Mouse (Mus musculus) hindbrain, embryonic 12.5 days (tissue): ENCODE data around the gene Olfr1045. TPM values are rescaled to one million over a fixed set of nuclear protein-coding genes. Genes with fewer than 3 reads are reported as not detected.
"Not testable (repeated sequence)": the region's sequence is repeated elsewhere in the genome, so short reads cannot be mapped to it uniquely, and the experiment has no call there.

ENCODE experiments used
- ATAC-seq: fragments of 200-750 bp; cut with Nextera tagmentation; 2 replicates; pipeline ENCODE4 v1.8.0; 2017; ENCODE audit warnings: moderate TSS enrichment; ENCODE audit not compliant: low FRiP score
- H3K27ac ChIP-seq: fragments of 300-500 bp; sonication (generic); 2 replicates; pipeline ENCODE4 v1.5.1; 2016; ENCODE audit warnings: mild to moderate bottlenecking
- H3K27me3 ChIP-seq: fragments of 300-500 bp; sonication (generic); 2 replicates; pipeline ENCODE4 v1.6.1; 2016; ENCODE audit warnings: mild to moderate bottlenecking
- H3K36me3 ChIP-seq: fragments of 300-500 bp; sonication (generic); 2 replicates; pipeline ENCODE4 v1.6.1; 2016; ENCODE audit warnings: mild to moderate bottlenecking
- H3K4me1 ChIP-seq: fragments of 300-500 bp; sonication (generic); 2 replicates; pipeline ENCODE4 v1.6.1; 2016
- H3K4me2 ChIP-seq: fragments of 300-500 bp; sonication (generic); replicated peaks from 2 replicates; pipeline ENCODE4 v1.6.1; 2016; ENCODE audit warnings: mild to moderate bottlenecking
- H3K4me3 ChIP-seq: fragments of 300-500 bp; sonication (generic); 2 replicates; pipeline ENCODE4 v1.5.1; 2016; ENCODE audit warnings: mild to moderate bottlenecking
- H3K9ac ChIP-seq: fragments of 300-500 bp; sonication (generic); 2 replicates; pipeline ENCODE4 v1.6.1; 2016; ENCODE audit warnings: mild to moderate bottlenecking, moderate library complexity
- H3K9me3 ChIP-seq: fragments of 300-500 bp; sonication (generic); replicated peaks from 2 replicates; pipeline ENCODE4 v1.6.1; 2016; ENCODE audit warnings: mild to moderate bottlenecking
- WGBS: fragments of 180-500 bp; shearing (Covaris S2); methylation state at CpG from one replicate; pipeline ENCODE4 v1.1.7; 2016; 5-methylcytosine and 5-hydroxymethylcytosine counted together
- polyA plus RNA-seq: library from polyadenylated mRNA; unstranded; fragments of >200 nt; fragmentation: Nextera tagmentation; extraction: Ambion mirVana; gene quantifications from 2 replicates; pipeline ENCODE4 v1.2.1, GENCODE M21; 2016

Gene Olfr1045
- polyA plus RNA-seq, result not detected in 2 replicates

- Histone ChIP-seq H3K9me3 (no peaks in the 10 kb centered on the region), H3K27me3 (no peaks in the 10 kb centered on the region), H3K4me3 (no peak within 1 kb of the TSS), H3K36me3 (no peaks in the 10 kb centered on the region), H3K27ac (no peak within 1 kb of the TSS), H3K4me1 (no peaks in the 10 kb centered on the region), H3K4me2 (no peak within 1 kb of the TSS), H3K9ac (no peak within 1 kb of the TSS)
- ATAC-seq, result no peak
These were observed at the start of gene Olfr1045 for GRCm38 (mm10) chr2:86202909-86203308. TSS of gene Olfr1045 (minus strand) at chr2:86203009.

- H3K4me2 ChIP-seq, result no peak within 1 kb of the TSS
- H3K4me1 ChIP-seq, result no peaks in the 10 kb centered on the region
- no peak for ATAC-seq
- no peaks in the 10 kb centered on the region for H3K27me3 ChIP-seq
- no peak within 1 kb of the TSS for H3K4me3 ChIP-seq
- no peaks in the 10 kb centered on the region for H3K9me3 ChIP-seq
- no peak within 1 kb of the TSS for H3K27ac ChIP-seq
- no peak within 1 kb of the TSS for H3K9ac ChIP-seq
- no peaks in the 10 kb centered on the region for H3K36me3 ChIP-seq
These were observed 37.4 kb upstream of the Olfr1045 start, which contains the start of gene Olfr1048 for GRCm38 (mm10) chr2:86240189-86240588. TSS of gene Olfr1048 (minus strand) at chr2:86240289.

- no peaks in the 10 kb centered on the region for H3K9me3 ChIP-seq
- H3K9ac ChIP-seq, result no peak within 1 kb of the TSS
- no peaks in the 10 kb centered on the region for H3K27me3 ChIP-seq
- H3K4me3 ChIP-seq, result no peak within 1 kb of the TSS
- no peaks in the 10 kb centered on the region for H3K4me1 ChIP-seq
- ATAC-seq, result no peak
- no peak within 1 kb of the TSS for H3K27ac ChIP-seq
- H3K4me2 ChIP-seq, result no peak within 1 kb of the TSS
- WGBS, result 85% methylated on average over 1 of the region's 1 CpGs
- no peaks in the 10 kb centered on the region for H3K36me3 ChIP-seq
These were observed 28.5 kb upstream of the Olfr1045 start, which contains the start of gene Olfr1047 for GRCm38 (mm10) chr2:86231301-86231700. TSS of gene Olfr1047 (minus strand) at chr2:86231401.

- no peak for ATAC-seq
- 83% methylated on average over 2 of the region's 2 CpGs for WGBS
- Histone ChIP-seq H3K9me3 (no peaks in the 10 kb centered on the region), H3K36me3 (no peaks in the 10 kb centered on the region), H3K4me1 (no peaks in the 10 kb centered on the region), H3K27me3 (no peaks in the 10 kb centered on the region), H3K4me3 (no peak within 1 kb of the TSS), H3K9ac (no peak within 1 kb of the TSS), H3K27ac (no peak within 1 kb of the TSS), H3K4me2 (no peak within 1 kb of the TSS)
These were observed 16.4 kb upstream of the Olfr1045 start, which contains the start of gene Olfr1046 for GRCm38 (mm10) chr2:86219214-86219613. TSS of gene Olfr1046 (minus strand) at chr2:86219314.

- Histone ChIP-seq H3K4me3 (no peak overlapping the region), H3K27ac (no peak overlapping the region), H3K4me1 (no peaks in the 10 kb centered on the region), H3K36me3 (no peaks in the 10 kb centered on the region), H3K27me3 (no peaks in the 10 kb centered on the region), H3K9ac (no peak overlapping the region), H3K4me2 (no peak overlapping the region), H3K9me3 (no peaks in the 10 kb centered on the region)
- ATAC-seq, result no peak
- 59% methylated on average over 1 of the region's 1 CpGs for WGBS
These were observed 6.9 kb downstream of the Olfr1045 start for GRCm38 (mm10) chr2:86195863-86196262.

GRCm38 (mm10) chr2:86185583-86185982, 17.2 kb downstream of the Olfr1045 start, which contains the start of gene Olfr52:
TSS of gene Olfr52 (minus strand) at chr2:86185683.
- Histone ChIP-seq H3K9ac (no peak within 1 kb of the TSS), H3K4me3 (no peak within 1 kb of the TSS), H3K9me3 (no peaks in the 10 kb centered on the region), H3K4me2 (no peak within 1 kb of the TSS), H3K27me3 (no peaks in the 10 kb centered on the region), H3K36me3 (no peaks in the 10 kb centered on the region), H3K4me1 (no peaks in the 10 kb centered on the region), H3K27ac (no peak within 1 kb of the TSS)
- no peak for ATAC-seq

GRCm38 (mm10) chr2:86179950-86180349, 22.9 kb downstream of the Olfr1045 start:
- 67% methylated on average over 3 of the region's 3 CpGs for WGBS
- Histone ChIP-seq H3K4me2 (no peak overlapping the region), H3K9ac (no peak overlapping the region), H3K27me3 (no peaks in the 10 kb centered on the region), H3K27ac (no peak overlapping the region), H3K4me3 (no peak overlapping the region), H3K4me1 (no peaks in the 10 kb centered on the region), H3K36me3 (no peaks in the 10 kb centered on the region), H3K9me3 (no peaks in the 10 kb centered on the region)
- ATAC-seq, result no peak

- H3K4me1 ChIP-seq, result no peaks in the 10 kb centered on the region
- no peak within 1 kb of the TSS for H3K4me2 ChIP-seq
- H3K27me3 ChIP-seq, result no peaks in the 10 kb centered on the region
- no peaks in the 10 kb centered on the region for H3K9me3 ChIP-seq
- no peak within 1 kb of the TSS for H3K4me3 ChIP-seq
- ATAC-seq, result no peak
- H3K27ac ChIP-seq, result no peak within 1 kb of the TSS
- no peak within 1 kb of the TSS for H3K9ac ChIP-seq
- no peaks in the 10 kb centered on the region for H3K36me3 ChIP-seq
These were observed 25.1 kb downstream of the Olfr1045 start, which contains the start of gene Olfr1044 for GRCm38 (mm10) chr2:86177720-86178119. TSS of gene Olfr1044 (minus strand) at chr2:86177820.

GRCm38 (mm10) chr2:86175422-86175821, 27.4 kb downstream of the Olfr1045 start:
- H3K9me3 ChIP-seq, H3K36me3 ChIP-seq, H3K9ac ChIP-seq, H3K4me1 ChIP-seq, ATAC-seq, H3K4me3 ChIP-seq, H3K27me3 ChIP-seq, H3K27ac ChIP-seq, H3K4me2 ChIP-seq: not testable (repeated sequence)
- WGBS, result 88% methylated on average over 7 of the region's 7 CpGs

- Histone ChIP-seq H3K9ac (no peak within 1 kb of the TSS), H3K36me3 (no peaks in the 10 kb centered on the region), H3K9me3 (no peaks in the 10 kb centered on the region), H3K4me3 (no peak within 1 kb of the TSS), H3K4me1 (no peaks in the 10 kb centered on the region), H3K27me3 (no peaks in the 10 kb centered on the region), H3K27ac (no peak within 1 kb of the TSS), H3K4me2 (no peak within 1 kb of the TSS)
- no peak for ATAC-seq
- 93% methylated on average over 2 of the region's 2 CpGs for WGBS
These were observed 35.4 kb downstream of the Olfr1045 start, which contains the start of gene Olfr1043 for GRCm38 (mm10) chr2:86167422-86167821. TSS of gene Olfr1043 (minus strand) at chr2:86167522.

- Histone ChIP-seq H3K4me3 (no peak within 1 kb of the TSS), H3K9me3 (no peaks in the 10 kb centered on the region), H3K4me2 (no peak within 1 kb of the TSS), H3K27ac (no peak within 1 kb of the TSS), H3K9ac (no peak within 1 kb of the TSS), H3K27me3 (no peaks in the 10 kb centered on the region), H3K4me1 (no peaks in the 10 kb centered on the region), H3K36me3 (no peaks in the 10 kb centered on the region)
- 90% methylated on average over 2 of the region's 2 CpGs for WGBS
- no peak for ATAC-seq
These were observed 41.1 kb downstream of the Olfr1045 start, which contains the start of gene Olfr1042 for GRCm38 (mm10) chr2:86161738-86162137. TSS of gene Olfr1042 (minus strand) at chr2:86161838.

- Histone ChIP-seq H3K9ac (no peak within 1 kb of the TSS), H3K27ac (no peak within 1 kb of the TSS), H3K4me1 (no peaks in the 10 kb centered on the region), H3K27me3 (no peaks in the 10 kb centered on the region), H3K9me3 (no peaks in the 10 kb centered on the region), H3K4me2 (no peak within 1 kb of the TSS), H3K4me3 (no peak within 1 kb of the TSS), H3K36me3 (no peaks in the 10 kb centered on the region)
- 88% methylated on average over 1 of the region's 1 CpGs for WGBS
- no peak for ATAC-seq
These were observed 56.2 kb downstream of the Olfr1045 start, which contains the start of gene Olfr1040 for GRCm38 (mm10) chr2:86146632-86147031. TSS of gene Olfr1040 (minus strand) at chr2:86146732.
